Mouse (Mus musculus) bone marrow, adult 2 months (tissue): ENCODE measurements around the gene Rbm20.

Experiments
- CTCF ChIP-seq: fragments of 200-500 bp; IDR thresholded peaks from 2 replicates; pipeline ENCODE4 v1.5.1; 2011; ENCODE audit warnings: low read length, control low read depth; ENCODE audit not compliant: control insufficient read depth, insufficient read depth
- POLR2A ChIP-seq: fragments of 200-500 bp; IDR thresholded peaks from 2 replicates; pipeline ENCODE4 v1.6.1; 2011; ENCODE audit warnings: low read depth, mild to moderate bottlenecking, control low read depth, low read length, borderline replicate concordance; ENCODE audit not compliant: control insufficient read depth

DNA sequence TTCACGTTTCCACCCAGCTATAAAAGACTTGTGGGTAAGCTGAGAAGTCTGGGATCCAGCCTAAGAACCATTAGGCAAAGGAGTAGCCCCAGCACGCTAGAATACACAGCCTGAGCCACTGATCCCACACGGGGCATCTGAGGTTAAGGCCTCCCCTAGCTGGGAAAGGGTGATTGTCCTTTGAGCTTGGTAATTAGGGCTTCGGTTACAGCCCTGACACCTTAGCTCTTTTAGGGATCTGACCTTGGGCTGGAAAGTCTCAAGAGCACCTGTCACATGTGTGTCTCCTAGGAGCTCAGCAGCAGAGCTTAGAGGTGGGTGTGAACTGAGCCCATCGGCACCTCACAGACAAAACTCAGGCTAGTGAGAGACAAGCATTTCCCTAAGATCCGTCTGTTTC is 146.7 kb downstream of the Rbm20 start:
- TF ChIP-seq POLR2A (no peak), CTCF (no peak)
